Mouse (Mus musculus) forebrain, embryonic 13.5 days (tissue): ENCODE data around the gene Anapc11. TPM values are rescaled to one million over a fixed set of nuclear protein-coding genes. Genes with fewer than 3 reads are reported as not detected.

ENCODE experiments used
- ATAC-seq: fragments of 200-750 bp; cut with Nextera tagmentation; 2 replicates; pipeline ENCODE4 v1.8.0; 2017
- H3K27ac ChIP-seq: fragments of 300-500 bp; sonication (generic); 2 replicates; pipeline ENCODE4 v1.5.1; 2015; ENCODE audit warnings: inconsistent platforms, mild to moderate bottlenecking, moderate library complexity
- H3K27me3 ChIP-seq: fragments of 300-500 bp; sonication (generic); 2 replicates; pipeline ENCODE4 v1.6.1; 2015; ENCODE audit warnings: mild to moderate bottlenecking, inconsistent platforms
- H3K36me3 ChIP-seq: fragments of 300-500 bp; sonication (generic); 2 replicates; pipeline ENCODE4 v1.6.1; 2015; ENCODE audit warnings: mild to moderate bottlenecking, inconsistent platforms; ENCODE audit not compliant: poor library complexity, severe bottlenecking
- H3K4me1 ChIP-seq: fragments of 300-500 bp; sonication (generic); 2 replicates; pipeline ENCODE4 v1.6.1; 2015; ENCODE audit warnings: inconsistent platforms
- H3K4me2 ChIP-seq: fragments of 300-500 bp; sonication (generic); 2 replicates; pipeline ENCODE4 v1.6.1; 2015; ENCODE audit warnings: inconsistent platforms, mild to moderate bottlenecking, moderate library complexity
- H3K4me3 ChIP-seq: fragments of 300-500 bp; sonication (generic); 2 replicates; pipeline ENCODE4 v1.5.1; 2015; ENCODE audit warnings: mild to moderate bottlenecking, inconsistent platforms
- H3K9ac ChIP-seq: fragments of 300-500 bp; sonication (generic); 2 replicates; pipeline ENCODE4 v1.6.1; 2015; ENCODE audit warnings: mild to moderate bottlenecking, inconsistent platforms
- H3K9me3 ChIP-seq: fragments of 300-500 bp; sonication (generic); replicated peaks from 2 replicates; pipeline ENCODE4 v1.6.1; 2016; ENCODE audit warnings: inconsistent platforms
- WGBS: fragments of 180-500 bp; shearing (Covaris S2); methylation state at CpG from one replicate; pipeline ENCODE4 v1.1.7; 2015; 5-methylcytosine and 5-hydroxymethylcytosine counted together
- polyA plus RNA-seq: library from polyadenylated mRNA; unstranded; fragments of >200 nt; fragmentation: Nextera tagmentation; extraction: Ambion mirVana; gene quantifications from 2 replicates; pipeline ENCODE4 v1.2.1, GENCODE M21; 2015

The Anapc11 gene
- polyA plus RNA-seq, 1 experiment from 2014 or later, result 211 TPM

DNA sequence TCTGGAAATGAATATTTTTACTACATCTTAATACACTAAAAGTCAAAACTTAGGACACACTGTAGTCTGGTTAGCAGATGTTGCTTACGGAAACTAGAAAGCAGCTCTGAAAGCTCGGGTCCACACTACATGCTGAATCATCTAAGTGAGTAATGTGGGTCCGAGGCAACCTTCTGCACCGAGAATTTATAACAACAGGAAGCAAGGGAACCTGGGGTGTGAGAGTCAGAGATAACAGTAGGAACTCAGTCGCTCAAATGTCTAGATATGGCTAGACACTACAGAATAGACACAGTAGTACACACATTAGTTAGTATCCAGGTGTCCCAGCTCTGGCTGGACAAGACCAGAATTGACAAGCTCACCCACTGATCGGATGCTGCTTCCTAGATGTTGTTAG, 9.7 kb upstream of the Anapc11 start:
- H3K4me3 ChIP-seq, result no peak overlapping the region
- H3K4me1 ChIP-seq, result no peaks in the 10 kb centered on the region
- H3K4me2 ChIP-seq, result no peak overlapping the region
- H3K9ac ChIP-seq, result no peak overlapping the region
- peaks cover 96% of the 10 kb centered on the region for H3K36me3 ChIP-seq
- 93% methylated on average over 6 of the region's 6 CpGs for WGBS
- no peaks in the 10 kb centered on the region for H3K27me3 ChIP-seq
- no peak for ATAC-seq
- no peak overlapping the region for H3K27ac ChIP-seq
- no peaks in the 10 kb centered on the region for H3K9me3 ChIP-seq

DNA sequence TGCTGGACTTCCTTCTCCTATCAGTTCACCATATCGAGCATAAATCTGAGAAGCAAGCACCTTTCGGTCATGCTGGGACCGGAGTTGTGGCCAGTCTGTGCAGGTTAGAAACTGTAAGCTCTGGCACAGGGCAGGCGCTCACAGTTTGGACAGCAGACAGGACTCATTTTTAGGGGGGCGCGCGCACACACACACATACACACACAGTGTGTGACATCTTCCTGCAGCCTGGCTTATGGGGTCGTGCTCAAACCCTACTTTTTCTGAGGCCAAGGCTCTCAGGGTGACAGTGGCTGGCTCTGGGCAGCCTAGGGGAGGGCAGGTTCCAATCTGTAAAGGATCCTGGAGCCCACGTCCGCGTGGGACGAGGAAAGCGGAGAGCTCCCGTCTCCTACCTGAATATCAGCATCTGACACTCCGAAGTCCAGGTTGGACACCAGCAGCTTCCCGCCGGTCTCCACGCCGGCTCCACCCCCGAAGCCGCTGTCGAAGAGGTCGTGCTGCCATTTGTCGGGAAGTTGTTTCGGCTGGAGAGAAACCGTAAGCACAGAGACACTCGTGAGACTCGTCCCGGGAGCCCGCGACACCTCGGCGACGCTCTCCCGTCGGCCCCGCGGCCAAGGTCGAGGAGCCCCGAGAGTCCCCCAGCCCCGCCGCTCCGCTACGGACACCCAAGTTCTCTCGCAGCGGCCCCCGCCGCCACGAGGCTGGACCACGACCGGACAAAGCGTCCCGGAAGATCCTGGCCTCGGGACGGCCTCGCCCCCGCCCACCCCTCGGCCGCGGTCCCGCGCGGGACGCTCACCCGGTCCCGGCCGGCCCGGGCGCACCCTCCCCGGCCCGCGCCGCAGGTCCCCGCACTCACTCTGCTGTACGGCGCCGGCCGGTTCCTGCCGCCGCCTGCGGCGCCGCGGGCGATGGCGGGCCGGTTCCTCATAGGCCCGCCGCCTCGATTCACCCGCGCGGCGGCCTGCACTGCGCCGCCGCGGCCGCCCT, 683 bp upstream of the Anapc11 start:
- H3K4me2 ChIP-seq, result peak overlapping the region; percentile 97
- ATAC-seq, result peak; percentile 65
- H3K4me1 ChIP-seq, result peaks cover 33% of the 10 kb centered on the region
- H3K9me3 ChIP-seq, result no peaks in the 10 kb centered on the region
- peak overlapping the region; percentile 99 for H3K9ac ChIP-seq
- WGBS, result 5% methylated on average over 78 of the region's 99 CpGs
- peak overlapping the region; percentile 87 for H3K27ac ChIP-seq
- peaks cover 63% of the 10 kb centered on the region for H3K36me3 ChIP-seq
- H3K4me3 ChIP-seq, result peak overlapping the region; percentile 100
- no peaks in the 10 kb centered on the region for H3K27me3 ChIP-seq

DNA sequence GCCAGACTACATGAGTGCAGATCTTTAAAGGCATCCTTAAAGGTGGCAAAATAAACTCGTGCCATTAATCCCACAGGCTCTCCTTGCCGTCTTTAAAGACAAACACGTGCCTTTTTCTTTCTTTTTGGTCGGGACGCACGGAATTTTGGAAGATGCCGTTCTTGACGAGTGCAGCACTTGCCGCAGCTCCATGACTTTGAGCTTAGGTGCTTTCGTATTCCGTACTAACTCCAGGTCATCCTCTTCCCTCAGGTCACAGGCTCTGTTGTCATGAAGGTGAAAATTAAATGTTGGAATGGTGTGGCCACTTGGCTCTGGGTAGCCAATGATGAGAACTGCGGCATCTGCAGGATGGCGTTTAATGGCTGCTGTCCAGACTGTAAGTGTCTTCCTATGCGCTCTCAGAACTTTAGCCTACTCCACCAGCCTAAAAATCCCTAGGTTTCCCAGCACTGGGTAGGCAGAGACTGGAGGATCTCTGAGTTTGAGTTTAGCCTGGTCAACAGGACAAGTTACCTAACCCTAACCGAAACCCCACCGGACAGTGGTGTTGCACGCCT, 849 bp downstream of the Anapc11 start:
- Histone ChIP-seq H3K36me3 (peaks cover 61% of the 10 kb centered on the region), H3K9me3 (no peaks in the 10 kb centered on the region), H3K4me1 (peaks cover 33% of the 10 kb centered on the region), H3K9ac (peak overlapping the region; percentile 99), H3K4me2 (peak overlapping the region; percentile 97), H3K27ac (peak overlapping the region; percentile 87; the same call in 1 of the 2 replicates), H3K27me3 (no peaks in the 10 kb centered on the region), H3K4me3 (peak overlapping the region; percentile 100)
- 49% methylated on average over 17 of the region's 17 CpGs for WGBS
- ATAC-seq, result no peak

DNA sequence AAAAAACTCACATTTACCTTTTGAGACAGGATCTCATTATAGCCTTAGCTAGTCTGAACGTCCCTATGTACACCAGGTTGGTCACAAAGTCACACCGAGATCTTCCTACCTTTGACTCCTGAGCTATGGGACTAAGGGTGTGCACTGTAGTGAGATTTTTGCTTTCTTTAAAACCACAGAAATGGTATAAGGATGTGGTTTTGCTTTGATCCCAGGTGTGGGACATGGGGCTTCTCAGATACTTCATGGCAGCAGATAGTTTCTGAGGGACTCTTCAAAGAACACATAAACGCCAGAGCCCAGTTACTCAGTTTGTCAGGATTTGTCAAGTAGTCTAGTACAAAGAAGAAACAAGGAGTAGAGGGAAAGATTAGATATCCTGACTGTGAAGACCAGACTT, 2.5 kb downstream of the Anapc11 start:
- H3K36me3 ChIP-seq, result peaks cover 63% of the 10 kb centered on the region
- H3K9me3 ChIP-seq, result no peaks in the 10 kb centered on the region
- H3K9ac ChIP-seq, result no peak overlapping the region
- no peak overlapping the region for H3K4me2 ChIP-seq
- no peak for ATAC-seq
- H3K27me3 ChIP-seq, result no peaks in the 10 kb centered on the region
- no peak overlapping the region for H3K27ac ChIP-seq
- peaks cover 33% of the 10 kb centered on the region for H3K4me1 ChIP-seq
- no peak overlapping the region for H3K4me3 ChIP-seq
- 95% methylated on average over 3 of the region's 3 CpGs for WGBS

DNA sequence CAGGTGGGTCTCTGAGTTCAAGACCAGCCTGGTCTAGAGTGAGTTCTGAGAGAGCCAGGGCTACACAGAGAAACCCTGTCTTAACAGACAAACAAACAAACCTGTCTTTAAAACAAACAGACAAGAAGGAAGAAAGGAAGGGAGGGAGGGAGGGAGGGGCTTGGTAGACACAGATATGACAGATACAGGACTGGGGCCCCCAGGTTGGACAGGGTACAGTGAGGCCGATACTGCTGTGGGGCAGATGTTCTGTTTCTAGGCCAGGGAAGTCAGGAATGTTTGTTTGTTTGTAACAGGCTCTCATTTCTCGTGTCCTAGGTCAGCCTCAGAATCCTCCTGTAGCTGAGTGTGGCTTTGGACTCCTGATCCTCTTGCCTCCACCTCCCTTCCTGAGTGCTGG, 5.3 kb downstream of the Anapc11 start:
- H3K27ac ChIP-seq, result no peak overlapping the region
- peaks cover 67% of the 10 kb centered on the region for H3K36me3 ChIP-seq
- H3K27me3 ChIP-seq, result peaks cover 9% of the 10 kb centered on the region
- H3K4me3 ChIP-seq, result no peak overlapping the region
- no peak overlapping the region for H3K4me2 ChIP-seq
- H3K9ac ChIP-seq, result no peak overlapping the region
- peaks cover 18% of the 10 kb centered on the region for H3K4me1 ChIP-seq
- H3K9me3 ChIP-seq, result no peaks in the 10 kb centered on the region
- no peak for ATAC-seq
- 87% methylated on average over 2 of the region's 2 CpGs for WGBS

DNA sequence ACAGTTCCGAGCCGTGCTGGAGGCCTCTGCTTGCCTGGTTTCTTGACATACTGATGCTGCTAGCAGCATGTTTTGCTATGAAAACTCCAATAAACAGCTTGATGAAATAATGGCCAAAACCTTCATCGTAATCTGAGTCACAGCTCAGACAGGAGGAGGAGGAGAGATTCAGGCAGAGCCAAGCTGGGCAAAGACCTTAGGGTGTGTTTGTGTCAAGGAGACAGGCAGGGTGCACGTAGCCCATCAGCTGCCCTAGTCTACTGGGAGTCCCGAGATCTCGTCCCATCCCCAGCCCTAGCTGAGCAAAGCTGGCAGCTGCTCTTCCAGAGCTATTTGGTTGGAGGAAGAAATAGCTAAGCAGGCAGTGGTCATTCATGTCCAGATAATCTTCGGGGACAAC, 7.4 kb downstream of the Anapc11 start:
- Histone ChIP-seq H3K4me2 (no peak overlapping the region), H3K27me3 (peaks cover 17% of the 10 kb centered on the region), H3K4me1 (peaks cover 12% of the 10 kb centered on the region), H3K9ac (no peak overlapping the region), H3K36me3 (peaks cover 80% of the 10 kb centered on the region), H3K9me3 (no peaks in the 10 kb centered on the region), H3K4me3 (no peak overlapping the region), H3K27ac (no peak overlapping the region)
- WGBS, result 87% methylated on average over 7 of the region's 7 CpGs
- no peak for ATAC-seq

DNA sequence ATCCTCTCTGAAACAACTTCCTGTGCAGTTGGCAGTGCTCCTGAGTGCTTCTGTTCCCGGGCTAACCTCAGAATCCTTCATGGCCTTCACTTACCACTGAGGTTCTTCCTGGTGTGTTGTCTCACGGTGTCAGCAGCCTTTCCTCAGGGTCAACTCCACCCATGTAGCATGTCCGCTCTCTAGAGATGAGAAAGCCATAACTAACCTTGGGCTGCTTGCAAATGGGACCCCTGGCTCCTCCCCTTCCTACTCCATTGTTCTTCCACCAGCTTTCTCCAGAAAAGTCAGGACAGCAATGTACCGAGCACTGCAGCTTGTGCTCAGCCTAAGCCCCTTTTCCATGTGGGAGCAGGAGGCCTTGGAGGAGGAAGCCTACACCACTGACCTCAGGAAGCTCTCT, 8.5 kb downstream of the Anapc11 start:
- no peak for ATAC-seq
- Histone ChIP-seq H3K4me3 (no peak overlapping the region), H3K4me2 (no peak overlapping the region), H3K36me3 (peaks cover 82% of the 10 kb centered on the region), H3K27me3 (peaks cover 17% of the 10 kb centered on the region), H3K4me1 (peaks cover 12% of the 10 kb centered on the region), H3K9me3 (no peaks in the 10 kb centered on the region), H3K27ac (no peak overlapping the region), H3K9ac (no peak overlapping the region)
- 83% methylated on average over 4 of the region's 4 CpGs for WGBS

DNA sequence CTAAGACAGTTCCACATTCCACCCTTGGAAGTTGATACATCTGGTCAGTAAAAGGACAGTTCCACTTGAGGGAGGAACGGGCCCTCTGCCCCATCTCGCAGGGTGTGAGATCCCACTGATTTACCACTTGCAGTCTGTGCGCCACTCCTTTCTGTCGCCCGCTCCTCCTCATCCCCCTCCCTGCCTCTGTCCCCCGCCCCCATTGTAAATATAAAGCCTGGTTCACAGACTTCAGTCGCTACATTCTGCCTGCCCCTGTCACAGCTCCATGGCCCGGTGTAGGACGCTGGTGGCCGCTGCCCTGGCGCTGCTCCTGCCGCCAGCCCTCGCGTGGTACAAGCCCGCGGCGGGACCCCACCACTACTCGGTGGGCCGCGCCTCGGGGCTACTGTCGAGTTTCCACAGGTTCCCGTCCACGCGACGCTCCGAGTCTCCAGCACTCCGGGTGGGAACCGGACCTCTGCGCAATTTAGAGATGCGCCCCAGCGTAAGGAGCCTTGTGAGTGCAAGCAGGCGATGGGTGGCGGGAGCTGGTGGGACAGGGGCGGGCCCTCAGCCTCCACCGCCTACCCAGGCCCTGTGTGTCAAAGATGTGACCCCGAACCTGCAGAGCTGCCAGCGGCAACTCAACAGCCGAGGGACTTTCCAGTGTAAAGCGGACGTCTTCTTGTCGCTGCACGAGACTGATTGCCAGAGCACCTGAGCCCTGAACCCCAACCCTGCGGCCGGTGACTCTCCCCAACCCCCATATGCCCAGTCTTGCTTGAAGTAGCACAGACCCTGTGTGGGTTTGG, 10.2 kb downstream of the Anapc11 start, which contains the start of gene Npb:
Npb (plus strand) TSS at position 237 of the 794 bp plus-strand sequence.
- Histone ChIP-seq H3K9ac (peak within 1 kb of the TSS; percentile 55), H3K4me2 (peak within 1 kb of the TSS; percentile 49), H3K4me1 (peaks cover 12% of the 10 kb centered on the region), H3K9me3 (no peaks in the 10 kb centered on the region), H3K27ac (no peak within 1 kb of the TSS), H3K4me3 (peak within 1 kb of the TSS; percentile 22), H3K27me3 (peaks cover 17% of the 10 kb centered on the region), H3K36me3 (peaks cover 82% of the 10 kb centered on the region)
- WGBS, result 6% methylated on average over 45 of the region's 45 CpGs
- ATAC-seq, result 0 out of 2 replicates have a peak, but pooled peaks have one; percentile 9

DNA sequence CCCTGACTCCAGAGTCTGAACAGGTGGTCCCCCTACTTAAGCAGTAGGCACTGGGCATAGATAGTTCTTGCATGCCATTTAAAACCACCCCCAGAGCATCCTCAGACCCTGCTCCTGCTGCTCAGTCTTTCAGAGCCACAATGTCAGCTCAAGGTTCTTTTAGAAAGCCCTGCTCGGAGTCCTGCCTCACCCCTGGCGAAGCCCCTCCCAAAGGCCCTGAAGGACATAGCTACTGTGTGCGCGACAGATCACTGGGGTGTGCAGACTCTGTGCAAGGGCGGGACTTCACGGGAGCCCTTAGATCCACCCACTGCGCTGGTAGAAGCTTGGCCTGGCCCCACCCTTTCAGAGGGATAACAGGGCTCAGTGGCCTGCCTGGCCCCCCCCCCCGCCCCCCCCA, 11.0 kb downstream of the Anapc11 start:
- peaks cover 12% of the 10 kb centered on the region for H3K4me1 ChIP-seq
- H3K9me3 ChIP-seq, result no peaks in the 10 kb centered on the region
- H3K36me3 ChIP-seq, result peaks cover 83% of the 10 kb centered on the region
- 38% methylated on average over 8 of the region's 8 CpGs for WGBS
- ATAC-seq, result no peak
- peaks cover 17% of the 10 kb centered on the region for H3K27me3 ChIP-seq
- no peak overlapping the region for H3K27ac ChIP-seq
- no peak overlapping the region for H3K4me2 ChIP-seq
- H3K9ac ChIP-seq, result no peak overlapping the region
- H3K4me3 ChIP-seq, result no peak overlapping the region

DNA sequence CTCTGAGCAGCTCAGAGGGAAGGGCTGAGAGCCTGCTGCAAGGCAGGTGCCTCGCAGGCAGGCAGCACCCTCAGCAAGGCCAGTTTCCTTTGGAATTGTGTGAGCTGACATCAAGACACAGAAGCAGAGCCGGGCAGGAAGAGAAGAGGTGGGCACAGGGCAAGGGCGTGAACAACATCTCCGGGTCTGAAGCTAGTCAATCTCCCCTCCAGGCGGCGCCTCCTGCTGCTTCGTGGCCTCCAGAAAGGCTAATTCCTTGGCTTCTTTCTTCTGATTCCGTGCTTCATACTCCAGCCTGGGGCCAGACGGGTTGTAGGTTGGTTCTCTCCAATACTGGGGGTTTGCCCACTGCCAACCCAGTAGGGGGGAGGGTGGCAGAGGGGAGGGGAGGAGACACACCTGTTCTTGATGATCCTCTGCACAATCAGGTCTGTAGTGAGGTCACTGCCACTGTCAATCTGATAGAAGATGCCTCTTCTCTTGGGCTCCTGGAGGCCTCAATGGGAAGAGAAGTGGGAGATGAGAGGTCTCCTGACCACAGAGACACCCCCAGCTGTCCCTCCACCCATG, 12.3 kb downstream of the Anapc11 start:
- peaks cover 17% of the 10 kb centered on the region for H3K27me3 ChIP-seq
- WGBS, result 73% methylated on average over 9 of the region's 9 CpGs
- H3K9me3 ChIP-seq, result no peaks in the 10 kb centered on the region
- ATAC-seq, result no peak
- peaks cover 79% of the 10 kb centered on the region for H3K36me3 ChIP-seq
- H3K4me3 ChIP-seq, result no peak overlapping the region
- H3K9ac ChIP-seq, result no peak overlapping the region
- H3K4me2 ChIP-seq, result no peak overlapping the region
- H3K27ac ChIP-seq, result no peak overlapping the region
- H3K4me1 ChIP-seq, result peaks cover 12% of the 10 kb centered on the region

DNA sequence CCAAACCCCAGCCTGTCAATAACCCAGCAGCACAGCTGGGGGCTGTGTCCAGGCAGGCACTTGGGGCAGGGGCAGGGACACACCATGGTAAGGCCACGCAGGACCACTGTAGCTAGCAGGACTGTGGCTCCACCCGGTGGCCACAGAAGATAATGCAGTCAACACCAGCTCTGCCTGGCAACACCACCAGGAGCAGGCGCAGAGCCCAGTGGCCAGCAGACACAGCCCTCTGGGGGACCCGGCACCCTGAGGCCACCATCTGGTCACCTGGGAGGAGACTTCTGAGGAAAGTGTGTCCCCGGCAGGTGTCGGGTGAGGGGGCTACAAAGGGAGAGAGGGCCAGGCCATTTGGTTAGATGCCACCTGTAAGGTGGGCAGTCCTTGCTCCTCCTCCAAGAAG, 14.5 kb downstream of the Anapc11 start:
- Histone ChIP-seq H3K36me3 (peaks cover 61% of the 10 kb centered on the region), H3K4me1 (peaks cover 30% of the 10 kb centered on the region), H3K4me2 (no peak overlapping the region), H3K27ac (no peak overlapping the region), H3K9me3 (no peaks in the 10 kb centered on the region), H3K9ac (no peak overlapping the region), H3K27me3 (peaks cover 14% of the 10 kb centered on the region), H3K4me3 (no peak overlapping the region)
- 0 out of 2 replicates have a peak, but pooled peaks have one; percentile 16 for ATAC-seq
- 42% methylated on average over 6 of the region's 6 CpGs for WGBS
